Mouse (Mus musculus) erythroid progenitor cell, adult 5-6 weeks (primary cell): ENCODE results near the gene Rac1. TPM values are rescaled to one million over a fixed set of nuclear protein-coding genes. Genes with fewer than 3 reads are reported as not detected.

Experiments
- ATAC-seq: replicated peaks from 2 replicates; pipeline ENCODE4 v1.8.0; 2016; ENCODE audit warnings: moderate number of reproducible peaks, mild to moderate bottlenecking, moderate TSS enrichment, inconsistent platforms; ENCODE audit not compliant: poor library complexity, low FRiP score, severe bottlenecking
- total RNA-seq, 2 experiments: library from RNA; stranded (forward) in 1 of 2; stranded (reverse) in 1 of 2; fragments of 150-400 nt in 1 of 2; fragments of 186-747, 209-891 nt in 1 of 2; gene quantifications; 2 replicates each; pipeline versions ENCODE4 v1.2.3 to v1.2.4; 2015 to 2017; ENCODE audit warnings: low replicate concordance in 2 of 2

The Rac1 gene
- total RNA-seq, 2 experiments from 2014 or later, result 104 to 254 TPM

GRCm38 (mm10) chr5:143499686-143500085, 28.1 kb downstream of the Rac1 start:
- no peak for ATAC-seq

GRCm38 (mm10) chr5:143499197-143499596, 28.6 kb downstream of the Rac1 start:
- no peak for ATAC-seq

DNA sequence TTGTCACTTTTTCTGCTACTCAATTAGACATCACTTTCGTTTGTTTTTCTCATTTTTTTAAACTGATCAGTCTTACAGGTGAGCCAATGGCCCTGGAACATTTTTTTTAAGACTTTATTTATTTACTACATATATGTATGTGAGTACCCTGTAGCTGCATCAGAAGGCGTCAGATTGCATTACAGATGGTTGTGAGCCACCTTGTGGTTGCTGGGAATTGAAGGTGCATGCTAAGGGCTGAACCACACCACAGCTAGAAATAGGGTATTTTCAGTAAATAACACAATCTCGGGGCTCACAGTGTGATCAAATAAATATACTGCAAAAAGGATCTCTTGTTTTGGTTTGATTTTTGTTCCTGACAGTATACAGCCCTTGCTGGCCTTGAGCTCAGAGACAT, 30.4 kb downstream of the Rac1 start:
- no peak for ATAC-seq

DNA sequence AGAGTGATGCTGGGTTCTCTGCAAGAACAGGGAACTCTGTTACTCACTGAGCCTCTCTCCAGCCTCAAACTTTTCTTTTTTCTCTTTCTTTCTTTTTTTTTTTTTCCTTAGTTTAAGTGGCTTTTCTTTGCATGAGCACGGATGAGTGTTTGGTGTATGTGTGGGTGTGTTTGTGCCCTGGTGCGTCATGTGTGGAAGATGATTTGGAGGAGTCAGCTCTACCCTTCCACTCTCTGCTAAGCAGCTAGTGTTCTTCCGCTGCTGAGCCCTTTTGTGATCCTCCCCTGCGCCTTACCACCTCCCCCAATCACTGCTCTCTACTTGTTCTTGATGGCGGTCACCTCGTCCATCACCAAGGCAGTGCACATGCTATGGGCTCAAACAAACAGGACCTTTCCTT, 32.1 kb downstream of the Rac1 start:
- ATAC-seq, result no peak

- ATAC-seq, result no peak
These were observed 34.7 kb downstream of the Rac1 start for GRCm38 (mm10) chr5:143493163-143493562.

- no peak for ATAC-seq
These were observed 36.1 kb downstream of the Rac1 start for GRCm38 (mm10) chr5:143491736-143492135.

DNA sequence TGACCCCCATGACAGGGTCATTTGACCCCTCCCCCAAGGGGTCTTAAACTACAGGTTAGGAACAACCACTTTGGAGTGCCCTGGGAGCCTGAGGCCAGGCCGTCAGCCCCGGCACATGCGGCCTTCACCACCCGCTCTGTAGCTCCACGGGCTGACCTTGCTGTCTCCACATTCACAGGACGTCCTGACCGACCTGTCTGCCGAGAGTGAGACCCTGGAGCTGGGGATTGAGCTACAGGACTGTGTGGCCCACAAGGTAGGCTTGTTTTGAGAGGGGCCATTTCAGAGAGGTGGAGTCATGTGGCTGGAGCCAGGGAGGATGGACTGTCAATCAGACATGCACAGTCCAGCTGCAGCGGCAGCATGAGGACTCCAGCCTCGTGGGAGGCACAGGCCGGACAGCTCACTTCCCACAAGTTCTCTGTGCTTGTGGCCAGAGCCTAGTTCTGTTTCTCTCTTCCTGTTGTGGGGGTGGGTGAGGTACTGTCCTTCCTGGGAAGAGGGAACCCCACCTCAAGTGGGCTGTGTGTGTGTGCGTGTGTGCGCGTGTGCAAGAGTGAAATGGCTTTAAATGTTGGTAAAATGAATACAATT, 38.0 kb downstream of the Rac1 start:
- no peak for ATAC-seq

DNA sequence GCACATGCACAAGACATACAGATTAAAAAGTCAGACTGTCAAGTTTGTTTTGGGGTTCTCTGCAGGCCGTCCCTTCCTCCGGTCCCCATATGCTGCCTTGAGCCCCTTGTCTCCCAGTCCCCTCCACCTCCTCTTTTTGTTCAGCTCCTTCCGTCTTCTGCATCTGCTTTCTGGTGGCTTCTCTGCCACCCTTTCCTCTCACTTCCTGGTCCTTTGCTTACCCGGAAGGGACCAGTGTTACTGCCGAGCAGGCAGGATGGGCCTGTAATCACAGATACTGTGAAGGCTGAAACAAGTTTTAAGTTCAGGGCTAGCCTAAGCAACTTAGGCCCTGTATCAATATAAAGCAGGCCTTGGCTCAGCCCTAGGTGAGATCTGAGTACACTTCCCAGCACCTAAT, 39.8 kb downstream of the Rac1 start:
- ATAC-seq, result no peak

DNA sequence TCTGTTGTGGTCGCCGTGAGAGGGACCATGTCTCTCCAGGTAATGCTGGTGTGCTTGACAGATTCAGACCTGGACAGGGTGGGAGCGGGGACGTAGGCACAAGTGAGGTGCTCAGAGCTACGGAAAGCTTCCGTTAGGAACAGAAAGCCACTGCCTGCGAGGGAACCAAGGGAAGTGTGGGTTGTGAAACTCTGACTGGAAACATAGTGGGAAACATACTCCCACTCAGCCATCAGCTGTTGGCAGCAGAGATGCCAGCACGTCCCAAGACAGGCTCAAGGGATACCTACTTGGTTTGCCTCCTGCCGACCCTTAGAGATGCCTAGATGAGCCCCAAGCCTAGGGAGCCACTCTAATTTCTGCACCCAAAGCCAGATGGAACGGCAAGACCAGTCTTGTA, 40.6 kb downstream of the Rac1 start:
- no peak for ATAC-seq

DNA sequence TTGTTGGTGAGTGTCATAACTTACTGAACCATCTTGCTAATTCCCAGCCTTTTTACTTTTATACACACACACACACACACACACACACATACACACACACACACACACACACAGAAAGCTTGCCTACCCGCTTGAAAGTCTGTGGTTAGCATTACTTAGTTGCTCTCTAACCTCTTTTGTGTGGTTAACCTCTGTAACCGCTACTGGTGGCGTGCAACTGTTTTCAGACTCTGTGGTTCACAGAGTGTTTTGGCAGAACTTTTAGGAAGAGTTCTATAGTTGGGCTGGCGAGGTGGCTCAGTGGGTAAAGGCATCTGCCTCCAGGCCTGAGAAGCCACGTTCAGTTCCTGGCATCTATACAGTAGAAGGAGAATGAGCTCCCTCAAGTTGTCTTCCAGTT, 42.9 kb downstream of the Rac1 start:
- ATAC-seq, result no peak

- no peak for ATAC-seq
These were observed 49.9 kb downstream of the Rac1 start for GRCm38 (mm10) chr5:143477901-143478300.

DNA sequence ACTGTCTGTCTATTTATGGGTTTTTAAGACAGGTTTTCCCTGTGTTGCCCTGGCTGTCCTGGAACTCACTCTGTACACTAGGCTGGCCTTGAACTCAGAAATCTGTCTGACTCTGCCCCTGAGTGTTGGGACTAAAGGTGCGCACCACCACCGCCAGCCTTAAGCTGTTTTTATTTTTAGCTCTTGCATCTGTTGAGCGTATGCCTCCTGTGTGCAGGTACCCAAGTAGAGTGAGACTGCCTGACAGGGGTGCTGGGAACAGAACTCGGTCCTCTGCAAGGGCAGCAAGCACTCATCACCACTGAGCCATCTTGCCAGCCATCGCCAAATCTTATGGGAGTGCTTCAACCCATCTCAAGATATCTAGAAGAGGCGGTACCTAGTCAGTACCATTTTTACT, 51.8 kb downstream of the Rac1 start:
- no peak for ATAC-seq

DNA sequence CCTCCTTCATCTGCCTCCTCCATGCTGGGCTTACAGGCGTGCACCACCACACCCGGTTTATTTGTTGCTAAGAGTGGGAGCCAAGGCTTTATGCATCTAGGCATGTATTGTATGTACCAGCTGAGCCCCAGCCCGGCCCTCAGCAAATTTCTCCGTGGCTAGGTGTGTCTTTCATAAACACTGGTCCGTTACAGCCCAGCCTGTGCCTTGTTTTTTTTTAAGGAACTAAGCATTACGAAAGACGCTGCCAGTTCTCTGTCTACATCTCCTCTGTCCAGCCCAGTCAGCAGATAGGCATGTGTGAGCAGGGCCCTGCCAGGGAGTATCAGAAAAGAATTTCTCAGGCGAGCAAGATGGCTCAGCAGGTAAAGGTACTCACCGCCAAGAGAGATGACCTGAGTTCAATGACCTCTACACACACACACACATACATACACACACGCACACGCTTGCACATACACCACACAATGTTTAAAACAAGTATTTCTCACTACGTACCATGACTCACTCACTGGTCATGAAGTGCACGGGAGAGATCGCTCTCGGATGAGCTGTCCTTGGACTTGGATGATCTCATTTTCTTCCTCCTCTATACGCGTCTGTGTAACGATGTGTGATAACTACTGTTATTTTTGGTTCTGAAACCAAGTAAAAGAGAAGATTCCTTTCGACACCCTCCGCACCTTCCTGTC, 52.5 kb downstream of the Rac1 start:
- no peak for ATAC-seq

DNA sequence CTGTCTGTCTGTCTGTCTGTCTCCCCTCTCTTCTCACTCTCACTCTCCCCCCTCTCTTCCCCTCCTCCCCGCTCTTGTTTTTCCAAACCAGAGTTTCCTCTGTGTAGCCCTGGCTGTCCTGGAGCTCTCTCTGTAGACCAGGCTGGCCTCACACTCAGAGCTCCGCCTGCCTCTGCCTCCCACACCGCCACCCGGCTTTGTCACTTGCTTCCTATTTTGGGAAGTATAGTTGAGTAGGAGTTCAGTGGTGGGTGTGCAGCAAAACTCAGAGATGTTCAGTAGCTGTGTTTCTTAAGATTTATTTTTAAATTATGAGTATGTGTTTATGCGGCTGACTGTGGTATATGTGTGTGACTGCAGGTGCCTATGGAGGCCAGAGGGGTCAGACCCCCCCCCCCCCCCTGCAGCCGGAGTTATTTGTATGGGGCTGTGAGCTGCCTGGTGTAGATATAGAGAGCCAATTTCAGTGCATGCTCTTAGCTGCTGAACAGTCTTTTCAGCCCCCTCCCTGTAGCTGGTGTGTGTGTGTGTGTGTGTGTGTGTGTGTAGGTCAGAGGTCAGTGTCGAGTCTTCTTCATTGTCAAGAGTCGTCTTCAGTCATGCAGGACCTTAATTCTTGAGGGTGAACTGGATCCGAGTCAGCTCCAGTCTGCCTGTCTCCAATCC, 55.8 kb downstream of the Rac1 start:
- ATAC-seq, result no peak

- no peak for ATAC-seq
These were observed 56.7 kb downstream of the Rac1 start for GRCm38 (mm10) chr5:143471165-143471546.

DNA sequence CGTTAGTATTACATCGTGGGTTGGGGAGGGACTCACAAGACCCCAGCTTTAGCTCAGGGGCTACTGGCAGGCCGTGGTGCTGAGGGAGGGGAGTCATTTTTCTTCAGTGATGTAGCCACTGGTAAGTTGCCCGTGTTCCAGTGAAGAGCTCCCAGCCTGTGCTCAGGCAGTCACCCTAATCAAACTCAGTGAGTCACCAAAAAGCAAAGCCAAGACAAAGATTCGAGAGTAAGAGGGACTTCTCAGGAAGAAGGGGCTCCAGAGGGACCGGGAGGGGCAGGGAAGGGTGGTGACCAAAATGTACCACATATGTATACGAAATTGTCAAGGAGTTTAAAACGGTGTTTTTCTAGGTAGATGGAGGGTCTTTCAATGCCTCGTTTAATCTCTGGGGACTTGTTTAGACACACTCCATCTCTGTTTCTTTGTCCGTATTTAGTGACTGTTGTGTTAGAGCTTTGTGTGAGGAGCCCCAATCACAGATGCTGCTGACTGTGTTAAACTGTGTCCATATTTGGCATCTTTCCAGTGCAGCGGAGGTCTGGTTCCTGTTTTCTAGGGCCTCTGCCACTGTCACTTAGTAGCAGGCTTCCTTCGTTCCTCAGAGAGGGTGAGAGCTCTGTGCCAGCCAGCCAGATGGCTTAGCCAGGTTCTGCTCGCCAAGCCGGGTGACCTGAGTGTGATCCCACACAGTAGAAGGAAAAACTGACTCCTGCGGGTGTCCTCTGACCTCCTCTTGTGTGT, 57.2 kb downstream of the Rac1 start:
- no peak for ATAC-seq

- no peak for ATAC-seq
These were observed 58.2 kb downstream of the Rac1 start for GRCm38 (mm10) chr5:143469628-143470027.

DNA sequence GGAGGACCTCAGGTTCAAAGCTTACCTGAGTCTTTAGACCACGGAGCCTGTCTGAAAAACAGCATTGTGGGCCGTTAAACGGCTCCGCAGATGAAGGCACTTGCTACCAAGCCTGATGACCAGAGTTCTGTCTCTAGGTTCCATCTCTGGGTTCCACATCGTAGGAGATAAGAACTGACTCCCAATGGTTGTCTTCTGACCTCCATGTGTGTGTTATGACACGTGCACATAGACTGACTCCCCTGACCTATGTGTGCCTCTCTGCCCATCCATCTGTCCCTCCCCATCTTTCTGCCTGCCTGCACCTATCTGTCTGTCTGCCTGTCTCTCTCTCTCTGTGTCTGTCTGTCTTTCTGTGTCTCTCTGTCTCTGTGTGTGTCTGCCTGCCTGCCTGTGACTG, 59.9 kb downstream of the Rac1 start:
- no peak for ATAC-seq

DNA sequence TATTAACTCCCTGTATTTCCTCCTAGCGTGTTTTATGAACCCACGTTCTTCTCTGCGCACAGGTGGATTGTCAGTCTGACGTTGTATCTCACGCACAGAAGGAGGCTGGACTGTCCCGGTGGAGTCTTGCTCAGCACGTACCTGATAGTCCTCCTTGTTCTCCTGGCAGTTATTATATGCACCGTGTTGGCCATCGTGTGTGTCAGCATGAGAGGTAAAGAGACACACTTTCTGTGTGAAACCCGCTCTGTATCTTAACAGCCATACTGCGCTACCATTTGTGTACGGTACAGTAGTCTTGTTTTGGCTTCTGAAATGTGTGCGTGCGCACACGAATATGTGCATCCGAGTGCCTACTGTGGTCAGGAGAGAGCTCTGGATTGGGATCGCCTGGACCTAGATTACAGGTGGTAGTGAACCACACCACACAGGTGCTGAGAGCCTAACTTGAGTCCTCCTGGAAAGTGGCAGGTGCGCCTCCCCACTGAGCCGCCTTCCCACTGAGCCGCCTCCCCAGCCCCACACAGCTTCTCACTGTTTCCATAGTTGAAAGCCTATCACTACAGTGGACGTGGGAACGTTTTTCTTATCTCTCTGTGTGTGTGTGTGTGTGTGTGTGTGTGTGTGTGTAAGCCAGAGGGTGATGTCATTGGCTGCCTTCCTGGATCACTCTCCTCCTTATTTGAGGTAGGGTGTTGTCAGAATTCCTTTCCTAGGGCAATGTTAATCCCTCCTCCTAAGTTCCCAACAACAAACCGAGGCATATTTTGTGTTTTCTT, 60.8 kb downstream of the Rac1 start:
- ATAC-seq, result no peak
